Mouse (Mus musculus) midbrain, embryonic 14.5 days (tissue): Measurements from ENCODE around the gene 9130019O22Rik. TPM values are rescaled to one million over a fixed set of nuclear protein-coding genes. Genes with fewer than 3 reads are reported as not detected.
"Not testable (repeated sequence)": the region's sequence is repeated elsewhere in the genome, so short reads cannot be mapped to it uniquely, and the experiment has no call there.

Experiments
- ATAC-seq: fragments of 200-750 bp; cut with Nextera tagmentation; 2 replicates; pipeline ENCODE4 v1.8.0; 2017; ENCODE audit warnings: moderate number of reproducible peaks, moderate library complexity; ENCODE audit not compliant: low FRiP score, low TSS enrichment
- DNase-seq: peaks from one replicate; pipeline ENCODE4 v3.0.0-alpha.2; 2015
- H3K27ac ChIP-seq: fragments of 300-500 bp; sonication (generic); replicated peaks from 2 replicates; pipeline ENCODE4 v1.5.1; 2014; ENCODE audit warnings: mild to moderate bottlenecking, low read depth, low read length, moderate library complexity
- H3K27me3 ChIP-seq: fragments of 300-500 bp; sonication (generic); 2 replicates; pipeline ENCODE4 v1.6.1; 2014; ENCODE audit warnings: low read length, control low read depth, mixed read lengths; ENCODE audit not compliant: control insufficient read depth, insufficient read depth
- H3K36me3 ChIP-seq: fragments of 300-500 bp; sonication (generic); 2 replicates; pipeline ENCODE4 v1.6.1; 2014; ENCODE audit warnings: low read length, control low read depth; ENCODE audit not compliant: control insufficient read depth, insufficient read depth
- H3K4me1 ChIP-seq: fragments of 300-500 bp; sonication (generic); 2 replicates; pipeline ENCODE4 v1.6.1; 2014; ENCODE audit warnings: mild to moderate bottlenecking, antibody characterized with exemption, low read length, control low read depth; ENCODE audit not compliant: control insufficient read depth, insufficient read depth
- H3K4me2 ChIP-seq: fragments of 300-500 bp; sonication (generic); 2 replicates; pipeline ENCODE4 v1.6.1; 2014; ENCODE audit warnings: mild to moderate bottlenecking, low read length, moderate library complexity
- H3K4me3 ChIP-seq: fragments of 300-500 bp; sonication (generic); replicated peaks from 2 replicates; pipeline ENCODE4 v1.5.1; 2014; ENCODE audit warnings: low read depth, low read length
- H3K9ac ChIP-seq: fragments of 300-500 bp; sonication (generic); replicated peaks from 2 replicates; pipeline ENCODE4 v1.6.1; 2014; ENCODE audit warnings: mild to moderate bottlenecking, low read length, moderate library complexity
- H3K9me3 ChIP-seq: fragments of 300-500 bp; sonication (generic); 2 replicates; pipeline ENCODE4 v1.6.1; 2016; ENCODE audit warnings: low read length, control low read depth, mixed read lengths; ENCODE audit not compliant: control insufficient read depth
- WGBS: fragments of 180-500 bp; shearing (Covaris S2); extraction: QIAGEN DNeasy Blood & Tissue Kit; methylation state at CpG from one replicate; pipeline ENCODE4 v1.1.7; 2014; 5-methylcytosine and 5-hydroxymethylcytosine counted together
- polyA plus RNA-seq: library from polyadenylated mRNA; unstranded; fragments of >200 nt; fragmentation: Nextera tagmentation; extraction: Ambion mirVana; gene quantifications from 2 replicates; pipeline ENCODE4 v1.2.1, GENCODE M21; 2014

9130019O22Rik gene
- polyA plus RNA-seq, 1 experiment from 2014 or later: 6.9 TPM

DNA sequence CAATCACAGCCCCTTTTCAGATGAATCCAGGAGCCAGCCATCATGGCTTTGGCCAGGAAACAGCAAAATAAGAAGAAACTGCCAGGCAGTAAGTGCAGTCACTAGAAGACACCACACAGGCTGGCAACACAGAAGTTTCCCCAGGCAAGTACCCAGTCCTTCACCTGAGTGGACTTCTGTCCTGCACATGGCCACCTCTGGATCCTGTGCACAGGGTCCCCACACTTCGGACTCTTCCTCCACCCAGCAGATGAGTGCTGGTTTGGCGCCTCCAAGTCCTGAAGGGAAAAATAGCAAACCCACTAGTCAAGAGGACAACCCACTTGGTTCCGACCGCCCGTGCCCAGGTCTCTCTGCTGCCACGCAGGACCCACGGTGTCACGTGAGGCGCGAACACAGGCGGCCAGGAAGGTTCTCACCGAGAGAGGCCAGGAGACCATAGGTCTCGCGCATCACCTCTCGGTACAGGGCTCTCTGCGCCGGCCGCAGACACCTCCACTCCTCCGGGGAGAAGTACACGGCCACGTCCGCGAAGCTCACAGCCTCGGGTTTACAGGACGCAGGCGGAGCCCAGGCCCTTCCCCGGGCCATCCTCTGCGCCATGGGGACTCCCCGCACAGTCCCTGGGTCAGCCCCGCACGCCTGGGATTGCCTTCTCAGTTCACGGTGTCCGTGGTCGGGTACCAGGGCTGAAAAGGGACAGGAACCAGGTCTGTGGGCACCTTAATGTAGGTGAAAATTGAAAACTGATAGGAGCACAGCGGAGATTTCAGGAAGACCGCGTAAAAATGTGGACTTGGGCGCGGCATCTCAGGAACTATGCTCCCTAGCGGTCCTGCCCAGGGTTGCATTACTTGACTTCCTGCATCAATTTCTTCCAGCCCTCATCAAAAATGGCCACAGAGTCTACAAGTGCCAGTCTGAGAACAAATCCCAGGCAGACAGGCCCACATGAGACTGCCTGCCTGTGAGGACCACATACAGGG, 19.3 kb upstream of the 9130019O22Rik start, which contains the start of gene Zfp764:
Gene Zfp764, minus strand, starts transcription at position 821 of the 986 bp plus-strand sequence.
- Histone ChIP-seq H3K9ac (peak within 1 kb of the TSS; percentile 70), H3K4me3 (peak within 1 kb of the TSS; percentile 48), H3K27ac (peak within 1 kb of the TSS; percentile 74), H3K4me2 (peak within 1 kb of the TSS; percentile 83)
- not testable (repeated sequence) for H3K27me3 ChIP-seq, H3K9me3 ChIP-seq, H3K36me3 ChIP-seq, H3K4me1 ChIP-seq
- peak; percentile 78 for ATAC-seq
- DNase-seq: peak; percentile 92
- WGBS: 6% methylated on average over 40 of the region's 40 CpGs

DNA sequence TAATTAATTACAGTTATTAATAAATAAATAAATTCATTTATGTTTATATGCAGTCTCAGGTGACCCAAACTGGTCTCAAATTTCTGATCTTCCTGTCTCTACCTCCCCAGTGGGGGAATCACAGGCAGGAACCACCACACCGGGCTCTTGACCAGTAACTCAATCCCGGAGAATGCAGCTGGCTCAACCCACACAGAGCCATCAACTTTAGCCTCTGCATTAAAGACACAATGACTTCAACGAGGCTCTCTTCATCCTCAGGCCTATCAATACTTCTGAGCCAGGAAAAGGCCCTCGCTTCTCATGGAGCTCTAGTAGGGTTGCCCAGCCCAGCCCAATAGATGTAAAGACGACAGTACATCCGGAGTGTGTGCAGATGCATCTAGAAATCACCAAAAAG, 17.1 kb upstream of the 9130019O22Rik start:
- not testable (repeated sequence) for H3K4me1 ChIP-seq, H3K27ac ChIP-seq, H3K4me3 ChIP-seq, H3K9me3 ChIP-seq, H3K27me3 ChIP-seq, H3K9ac ChIP-seq, H3K4me2 ChIP-seq, DNase-seq, H3K36me3 ChIP-seq, ATAC-seq
- WGBS: 97% methylated on average over 6 of the region's 6 CpGs

DNA sequence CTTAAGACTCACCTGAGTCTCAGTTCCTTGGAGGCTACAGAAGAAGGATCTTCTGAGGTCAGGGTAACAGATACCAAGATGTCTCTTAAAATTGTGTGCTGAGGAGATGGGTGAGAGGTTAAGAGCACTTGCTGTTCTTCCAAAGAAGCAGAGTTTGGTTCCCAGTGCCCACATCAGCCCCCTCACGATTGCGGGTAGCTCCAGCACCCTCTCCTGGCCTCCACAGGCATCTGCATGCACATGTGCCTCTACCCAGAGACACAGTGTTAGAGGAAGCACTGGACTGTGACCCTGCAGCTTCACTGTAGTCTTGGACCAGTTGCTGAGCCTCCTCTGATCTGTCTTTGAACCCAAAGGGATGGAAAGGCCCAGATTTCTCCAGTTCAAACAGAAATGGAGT, 16.0 kb upstream of the 9130019O22Rik start:
- no peaks in the 10 kb centered on the region for H3K9me3 ChIP-seq
- ATAC-seq (no peak), DNase-seq (no peak)
- H3K4me1 ChIP-seq: no peaks in the 10 kb centered on the region
- H3K9ac ChIP-seq: no peak overlapping the region
- no peak overlapping the region for H3K4me2 ChIP-seq
- no peak overlapping the region for H3K4me3 ChIP-seq
- 55% methylated on average over 2 of the region's 2 CpGs for WGBS
- H3K27ac ChIP-seq: no peak overlapping the region
- no peaks in the 10 kb centered on the region for H3K36me3 ChIP-seq
- H3K27me3 ChIP-seq: no peaks in the 10 kb centered on the region

- DNase-seq (no peak), ATAC-seq (no peak)
- Histone ChIP-seq H3K27me3 (no peaks in the 10 kb centered on the region), H3K9me3 (no peaks in the 10 kb centered on the region), H3K9ac (no peak overlapping the region), H3K4me2 (no peak overlapping the region), H3K36me3 (no peaks in the 10 kb centered on the region), H3K27ac (no peak overlapping the region), H3K4me1 (no peaks in the 10 kb centered on the region), H3K4me3 (no peak overlapping the region)
- 68% methylated on average over 3 of the region's 3 CpGs for WGBS
Observed at GRCm38 (mm10) chr7:127400355-127400754, 13.4 kb upstream of the 9130019O22Rik start.

GRCm38 (mm10) chr7:127393944-127394333, 7.0 kb upstream of the 9130019O22Rik start:
- no peak for ATAC-seq
- Histone ChIP-seq H3K36me3 (peaks cover 6% of the 10 kb centered on the region; the same call in 1 of the 2 replicates), H3K4me1 (peaks cover 14% of the 10 kb centered on the region), H3K27ac (peak overlapping the region; percentile 88), H3K9me3 (no peaks in the 10 kb centered on the region), H3K9ac (peak overlapping the region; percentile 53; the same call in 1 of the 2 replicates), H3K4me2 (peak overlapping the region; percentile 71), H3K27me3 (no peaks in the 10 kb centered on the region), H3K4me3 (peak overlapping the region; percentile 69)
- no peak for DNase-seq
- WGBS: 28% methylated on average over 7 of the region's 7 CpGs

- H3K27me3 ChIP-seq: no peaks in the 10 kb centered on the region
- peak within 1 kb of the TSS; percentile 71 for H3K4me2 ChIP-seq
- H3K4me3 ChIP-seq: peak within 1 kb of the TSS; percentile 69
- peak; percentile 99 for DNase-seq
- peak within 1 kb of the TSS; percentile 88 for H3K27ac ChIP-seq
- H3K9me3 ChIP-seq: no peaks in the 10 kb centered on the region
- under 1% methylated on average over 45 of the region's 45 CpGs for WGBS
- peaks cover 14% of the 10 kb centered on the region for H3K4me1 ChIP-seq
- ATAC-seq: peak; percentile 90
- peaks cover 6% of the 10 kb centered on the region; the same call in 1 of the 2 replicates for H3K36me3 ChIP-seq
- peak within 1 kb of the TSS; percentile 79 for H3K9ac ChIP-seq
Observed at GRCm38 (mm10) chr7:127393157-127393943, 6.4 kb upstream of the 9130019O22Rik start, which contains the start of gene E430018J23Rik. E430018J23Rik (minus strand) TSS chr7:127393629.

DNA sequence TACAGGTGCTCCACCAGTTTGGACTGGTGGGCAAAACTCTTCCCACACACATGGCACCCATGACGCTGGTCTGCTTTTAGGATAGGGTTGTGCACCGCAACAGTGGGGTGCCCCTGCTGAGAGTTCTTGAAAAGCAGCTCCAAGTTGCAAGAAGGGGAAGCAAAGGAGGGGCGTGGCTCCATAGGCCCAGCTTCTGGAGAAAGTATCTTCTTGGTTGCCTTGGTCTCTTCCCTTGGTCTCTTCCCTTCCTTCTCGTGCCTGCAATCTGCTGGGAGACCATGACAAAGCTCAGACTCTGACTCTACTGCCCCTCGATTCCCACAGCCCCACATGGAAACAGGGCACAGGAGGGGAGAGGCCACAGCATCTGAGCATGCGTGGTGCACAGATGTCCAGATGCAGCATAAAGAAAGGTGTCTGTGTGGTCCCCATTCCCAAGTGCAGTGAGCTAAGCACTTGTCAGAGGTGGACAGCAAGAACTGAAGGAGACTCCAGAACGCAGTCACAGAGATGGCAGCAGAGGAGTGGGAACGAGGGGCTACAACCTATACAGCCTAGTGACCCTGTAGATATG, 5.4 kb upstream of the 9130019O22Rik start:
- H3K4me1 ChIP-seq: peaks cover 14% of the 10 kb centered on the region
- H3K9ac ChIP-seq: peak overlapping the region; percentile 79
- no peaks in the 10 kb centered on the region for H3K9me3 ChIP-seq
- DNase-seq (no peak), ATAC-seq (no peak)
- peak overlapping the region; percentile 69 for H3K4me3 ChIP-seq
- H3K36me3 ChIP-seq: peaks cover 6% of the 10 kb centered on the region; the same call in 1 of the 2 replicates
- H3K4me2 ChIP-seq: peak overlapping the region; percentile 71
- H3K27ac ChIP-seq: no peak overlapping the region
- no peaks in the 10 kb centered on the region for H3K27me3 ChIP-seq
- WGBS: 87% methylated on average over 8 of the region's 8 CpGs

- peaks cover 6% of the 10 kb centered on the region; the same call in 1 of the 2 replicates for H3K36me3 ChIP-seq
- WGBS: 95% methylated on average over 16 of the region's 16 CpGs
Observed at GRCm38 (mm10) chr7:127391538-127391937, 4.6 kb upstream of the 9130019O22Rik start.

More at GRCm38 (mm10) chr7:127391538-127391937, 4.6 kb upstream of the 9130019O22Rik start:
- Histone ChIP-seq H3K4me1 (peaks cover 14% of the 10 kb centered on the region), H3K27ac (no peak overlapping the region), H3K4me3 (no peak overlapping the region), H3K9me3 (no peaks in the 10 kb centered on the region), H3K4me2 (no peak overlapping the region), H3K9ac (no peak overlapping the region), H3K27me3 (no peaks in the 10 kb centered on the region)
- no peak for DNase-seq
- no peak for ATAC-seq
